Mouse (Mus musculus) G1E (cell line): ENCODE data around the gene Cnbp. TPM values are rescaled to one million over a fixed set of nuclear protein-coding genes. Genes with fewer than 3 reads are reported as not detected.

Experiments used
- ATAC-seq: 2 replicates; pipeline ENCODE4 v1.8.0; 2016; ENCODE audit warnings: mild to moderate bottlenecking; ENCODE audit not compliant: insufficient number of reproducible peaks, poor library complexity, low FRiP score, severe bottlenecking; ENCODE audit errors: extremely low read depth
- DNase-seq: peaks from one replicate; pipeline ENCODE4 v3.0.0; 2012; ENCODE audit warnings: low spot score
- H3K27me3 ChIP-seq: 2 replicates; pipeline ENCODE4 v1.6.1; 2012; ENCODE audit warnings: mild to moderate bottlenecking, low read length, inconsistent platforms; ENCODE audit not compliant: insufficient read depth
- H3K36me3 ChIP-seq: replicated peaks from 2 replicates; pipeline ENCODE3; 2012; ENCODE audit warnings: mild to moderate bottlenecking, inconsistent platforms
- H3K4me1 ChIP-seq: 2 replicates; pipeline ENCODE4 v1.6.1; 2012; ENCODE audit warnings: low read depth, low read length, inconsistent platforms, mixed read lengths; ENCODE audit not compliant: insufficient read depth
- H3K4me3 ChIP-seq: 2 replicates; pipeline ENCODE4 v1.5.1; 2012; ENCODE audit warnings: low read depth, mild to moderate bottlenecking, inconsistent platforms, low read length, moderate library complexity, mixed read lengths
- H3K9me3 ChIP-seq: replicated peaks from 2 replicates; pipeline ENCODE4 v1.6.1; 2012; ENCODE audit warnings: inconsistent platforms
- CTCF ChIP-seq: IDR thresholded peaks from 2 replicates; pipeline ENCODE4 v1.5.1; 2012; ENCODE audit warnings: low read depth, low read length, inconsistent platforms, mixed read lengths
- GATA1 ChIP-seq: IDR thresholded peaks from 2 replicates; pipeline ENCODE4 v1.6.1; 2012; ENCODE audit warnings: borderline replicate concordance, low read length, inconsistent platforms, mixed read lengths
- GATA2 ChIP-seq: IDR thresholded peaks from 2 replicates; pipeline ENCODE4 v1.6.1; 2012; ENCODE audit warnings: low read depth, low read length, inconsistent platforms, borderline replicate concordance
- POLR2AphosphoS5 ChIP-seq: IDR thresholded peaks from 2 replicates; pipeline ENCODE4 v1.6.1; 2012; ENCODE audit warnings: low read depth, low read length, inconsistent platforms; ENCODE audit not compliant: insufficient replicate concordance
- TAL1 ChIP-seq: conservative IDR thresholded peaks from 2 replicates; pipeline ENCODE4 v1.6.1; 2012; ENCODE audit warnings: low read depth, low read length, inconsistent platforms, mixed read lengths
- polyA plus RNA-seq: library from polyadenylated mRNA; stranded (reverse); fragments of >175 nt; gene quantifications from 2 replicates; pipeline ENCODE4 v1.2.3, GENCODE M21; 2012
- total RNA-seq, 2 experiments: library from RNA; stranded (forward) in 1 of 2; stranded (reverse) in 1 of 2; fragments of 200-1000 nt in 1 of 2; fragments of >200 nt in 1 of 2; fragmentation: Nextera tagmentation in 1 of 2; gene quantifications; 2 replicates each; pipeline ENCODE4 v1.2.3; 2014 to 2017

The Cnbp gene
- total and polyA plus RNA-seq, 3 experiments: 135 to 1,031 (median 679) TPM

DNA sequence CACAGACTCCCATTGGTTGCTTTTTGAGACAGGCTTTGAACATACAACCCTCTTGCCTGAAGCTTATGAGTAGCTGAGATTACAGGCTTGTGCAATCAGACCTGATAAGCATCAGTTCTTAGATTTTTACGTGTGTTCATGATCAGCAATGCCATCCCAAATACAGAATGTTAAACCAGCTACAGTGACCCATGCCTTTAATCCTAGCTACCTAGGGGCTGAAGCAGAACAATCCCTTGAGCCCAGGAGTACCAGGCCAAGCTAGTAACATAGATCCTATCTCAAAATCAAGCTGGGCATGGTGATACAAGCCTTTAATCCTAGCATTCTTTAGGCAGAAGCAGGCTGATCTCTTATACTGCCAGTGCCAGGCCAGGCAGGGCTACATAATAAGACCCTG lies 46.9 kb downstream of the Cnbp start:
- Histone ChIP-seq H3K36me3 (peaks cover 88% of the 10 kb centered on the region), H3K4me1 (peaks cover 52% of the 10 kb centered on the region), H3K4me3 (no peak overlapping the region), H3K27me3 (no peaks in the 10 kb centered on the region), H3K9me3 (no peaks in the 10 kb centered on the region)
- TF ChIP-seq GATA2: no peak
- no peak for TF ChIP-seq GATA1
- no peak for TF ChIP-seq CTCF
- TF ChIP-seq POLR2AphosphoS5: no peak
- no peak for TF ChIP-seq TAL1
- ATAC-seq (no peak), DNase-seq (no peak)

DNA sequence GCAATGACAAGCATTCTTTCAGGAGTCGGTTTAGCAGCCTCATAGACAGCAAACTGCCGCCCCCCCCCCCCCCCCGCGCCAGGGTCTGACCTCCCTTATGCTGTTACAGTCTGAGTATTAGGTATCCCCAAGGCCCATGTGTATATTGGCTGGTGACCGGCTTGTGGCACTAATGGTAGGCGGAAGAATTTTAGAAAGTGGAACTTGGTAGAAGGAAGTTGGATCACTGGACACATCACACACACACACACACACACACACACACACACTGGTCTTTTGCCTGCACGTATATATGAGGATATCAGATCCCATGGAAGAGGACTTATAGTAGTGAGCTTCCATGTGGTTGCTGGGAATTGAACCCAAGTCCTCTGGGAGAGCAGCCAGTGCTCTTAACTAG lies 48.4 kb downstream of the Cnbp start:
- Histone ChIP-seq H3K36me3 (peaks cover 90% of the 10 kb centered on the region), H3K4me3 (no peak overlapping the region), H3K9me3 (no peaks in the 10 kb centered on the region), H3K4me1 (peaks cover 47% of the 10 kb centered on the region), H3K27me3 (no peaks in the 10 kb centered on the region)
- no peak for ATAC-seq
- no peak for DNase-seq
- TF ChIP-seq GATA1 (no peak), GATA2 (no peak), CTCF (no peak), POLR2AphosphoS5 (no peak), TAL1 (no peak)

DNA sequence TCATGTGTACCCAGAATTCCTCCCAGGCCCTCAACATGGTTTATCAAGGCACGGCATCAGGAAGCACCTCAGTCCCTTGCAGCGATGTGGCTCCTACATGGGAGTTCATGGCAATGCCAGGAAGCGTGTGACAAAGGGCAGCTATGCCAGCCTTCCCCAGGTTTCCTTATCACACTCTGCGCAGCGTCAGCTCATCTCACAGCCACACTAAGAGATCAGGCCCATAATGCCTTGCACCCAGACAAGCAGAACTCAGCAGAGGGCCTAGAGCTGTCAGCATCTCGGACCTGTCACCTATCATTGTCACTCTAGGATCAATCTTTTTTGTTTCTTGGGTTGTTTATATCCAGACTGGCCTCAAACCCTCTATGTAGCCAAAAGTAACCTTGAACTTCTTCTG lies 51.3 kb downstream of the Cnbp start:
- H3K4me1 ChIP-seq: peaks cover 44% of the 10 kb centered on the region
- TF ChIP-seq GATA1 (no peak), TAL1 (no peak)
- no peaks in the 10 kb centered on the region for H3K9me3 ChIP-seq
- H3K36me3 ChIP-seq: peaks cover 93% of the 10 kb centered on the region
- ATAC-seq (no peak), DNase-seq (no peak)
- H3K27me3 ChIP-seq: no peaks in the 10 kb centered on the region
- no peak overlapping the region for H3K4me3 ChIP-seq

DNA sequence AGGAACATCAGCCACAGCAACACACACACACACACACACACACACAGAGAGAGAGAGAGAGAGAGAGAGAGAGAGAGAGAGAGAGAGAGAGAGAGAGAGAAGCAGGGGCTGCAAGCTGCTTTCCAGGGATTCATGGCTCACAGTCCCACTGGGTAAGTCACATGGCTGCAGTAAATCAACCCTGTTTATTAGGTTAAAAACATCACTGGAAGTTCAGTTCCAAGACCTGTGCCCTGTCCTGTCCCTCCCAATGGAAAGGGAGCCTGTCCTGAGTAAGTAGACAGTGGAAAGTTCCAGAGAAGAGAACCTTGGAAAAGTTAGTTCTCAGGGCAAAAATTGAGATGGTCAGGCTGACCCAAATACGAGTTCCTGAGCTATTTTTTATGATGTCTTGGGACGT lies 53.6 kb downstream of the Cnbp start:
- no peaks in the 10 kb centered on the region for H3K27me3 ChIP-seq
- DNase-seq (no peak), ATAC-seq (no peak)
- H3K36me3 ChIP-seq: peaks cover 93% of the 10 kb centered on the region
- TF ChIP-seq GATA2 (no peak), GATA1 (no peak), CTCF (no peak), POLR2AphosphoS5 (no peak), TAL1 (no peak)
- no peak overlapping the region for H3K4me3 ChIP-seq
- no peaks in the 10 kb centered on the region for H3K9me3 ChIP-seq
- peaks cover 52% of the 10 kb centered on the region for H3K4me1 ChIP-seq

DNA sequence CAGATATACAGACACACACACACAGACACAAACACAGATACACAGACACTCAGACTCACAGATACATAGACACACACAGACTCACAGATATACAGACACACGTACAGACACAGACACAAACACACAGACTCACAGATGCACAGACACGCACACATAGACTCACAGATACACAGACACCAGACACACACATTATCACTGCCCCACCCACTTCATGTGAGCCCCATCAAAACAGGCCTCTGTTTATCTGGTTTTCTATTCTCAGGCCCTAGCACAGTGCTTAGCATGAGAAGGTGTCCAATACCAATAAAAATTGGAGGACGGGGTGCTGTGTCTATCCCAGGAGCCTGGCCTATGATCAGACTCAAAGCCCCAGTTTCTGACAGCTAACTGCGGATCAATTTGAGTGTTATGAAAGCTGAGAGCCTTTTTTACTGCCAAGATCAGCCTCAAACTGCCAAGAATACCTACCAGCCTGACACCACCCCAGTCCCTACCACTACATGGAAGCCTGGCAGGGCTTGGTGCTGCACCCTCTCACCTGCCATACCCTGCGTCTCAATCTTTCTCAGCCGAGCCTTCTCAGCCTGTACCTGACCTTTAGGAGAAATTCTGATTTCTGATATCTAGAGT lies 54.5 kb downstream of the Cnbp start:
- no peak for ATAC-seq

DNA sequence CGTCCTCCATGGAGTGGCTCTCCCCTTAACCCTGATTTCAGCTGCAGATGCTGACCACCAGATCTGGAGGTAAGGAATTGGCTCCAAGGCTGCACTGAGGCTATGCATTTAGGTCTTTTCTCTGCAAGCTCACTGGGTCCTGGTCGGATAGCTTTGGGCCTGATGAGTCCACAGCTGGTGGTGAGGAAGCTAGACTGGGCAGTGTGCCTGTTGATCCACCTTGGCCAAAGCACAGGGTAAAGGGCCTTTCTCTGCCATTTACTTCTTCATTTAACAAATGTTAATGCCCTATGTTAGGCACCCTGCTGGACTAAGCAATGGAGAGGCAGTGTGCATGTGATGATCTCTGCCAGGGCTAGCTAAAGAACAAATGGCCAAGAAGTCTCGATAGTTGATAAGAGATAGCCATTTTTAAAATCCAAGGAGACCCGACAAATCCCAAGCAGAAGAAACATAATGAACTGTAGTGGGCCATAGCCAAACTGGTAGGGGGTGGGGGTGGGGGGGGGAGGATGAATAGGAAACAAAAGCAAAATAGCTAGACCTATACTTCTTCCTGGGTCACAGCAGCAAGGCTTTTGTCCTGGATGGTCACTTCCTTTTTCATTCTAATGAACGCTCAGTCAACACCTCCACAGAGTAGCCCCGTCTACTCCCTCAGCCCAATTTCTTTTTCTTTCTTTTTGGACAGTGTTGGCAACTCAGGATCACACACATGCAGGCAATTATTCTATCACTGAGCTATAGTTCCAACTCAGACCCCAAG lies 55.3 kb downstream of the Cnbp start:
- H3K36me3 ChIP-seq: peaks cover 96% of the 10 kb centered on the region
- DNase-seq (no peak), ATAC-seq (no peak)
- H3K4me3 ChIP-seq: no peak overlapping the region
- no peaks in the 10 kb centered on the region for H3K9me3 ChIP-seq
- H3K27me3 ChIP-seq: no peaks in the 10 kb centered on the region
- H3K4me1 ChIP-seq: peaks cover 61% of the 10 kb centered on the region
- no peak for TF ChIP-seq GATA2
- no peak for TF ChIP-seq TAL1
- TF ChIP-seq GATA1: no peak
- no peak for TF ChIP-seq POLR2AphosphoS5
- TF ChIP-seq CTCF: no peak

More for the DNA sequence above, 54.5 kb downstream of the Cnbp start:
- H3K4me3 ChIP-seq: no peak overlapping the region
- no peaks in the 10 kb centered on the region for H3K27me3 ChIP-seq
- peaks cover 61% of the 10 kb centered on the region for H3K4me1 ChIP-seq
- H3K9me3 ChIP-seq: no peaks in the 10 kb centered on the region
- H3K36me3 ChIP-seq: peaks cover 96% of the 10 kb centered on the region
- no peak for DNase-seq
- TF ChIP-seq GATA1: no peak
- TF ChIP-seq GATA2: no peak
- TF ChIP-seq TAL1: no peak
- no peak for TF ChIP-seq POLR2AphosphoS5
- TF ChIP-seq CTCF: no peak
